Mouse (Mus musculus) activated CD4-positive, CD25-positive, alpha-beta regulatory T cell, adult 4 months (primary cell): ENCODE results near the gene Hnrnpul2. TPM values are rescaled to one million over a fixed set of nuclear protein-coding genes. Genes with fewer than 3 reads are reported as not detected.

Source experiments
- ATAC-seq: one replicate; pipeline ENCODE4 v1.8.0; 2017
- polyA plus RNA-seq, 2 experiments: library from polyadenylated mRNA; unstranded; fragments of 100-300 nt; shearing (Covaris generic); gene quantifications; one replicate each; pipeline ENCODE4 v1.2.1; 2017

The Hnrnpul2 gene
- polyA plus RNA-seq: 1 to 10 TPM; 6.0 to 6.1 TPM

GRCm38 (mm10) chr19:8819596-8820423 is at the start of gene Hnrnpul2:
Gene Hnrnpul2, plus strand, starts transcription at chr19:8820010.
- ATAC-seq: peak; percentile 81

DNA sequence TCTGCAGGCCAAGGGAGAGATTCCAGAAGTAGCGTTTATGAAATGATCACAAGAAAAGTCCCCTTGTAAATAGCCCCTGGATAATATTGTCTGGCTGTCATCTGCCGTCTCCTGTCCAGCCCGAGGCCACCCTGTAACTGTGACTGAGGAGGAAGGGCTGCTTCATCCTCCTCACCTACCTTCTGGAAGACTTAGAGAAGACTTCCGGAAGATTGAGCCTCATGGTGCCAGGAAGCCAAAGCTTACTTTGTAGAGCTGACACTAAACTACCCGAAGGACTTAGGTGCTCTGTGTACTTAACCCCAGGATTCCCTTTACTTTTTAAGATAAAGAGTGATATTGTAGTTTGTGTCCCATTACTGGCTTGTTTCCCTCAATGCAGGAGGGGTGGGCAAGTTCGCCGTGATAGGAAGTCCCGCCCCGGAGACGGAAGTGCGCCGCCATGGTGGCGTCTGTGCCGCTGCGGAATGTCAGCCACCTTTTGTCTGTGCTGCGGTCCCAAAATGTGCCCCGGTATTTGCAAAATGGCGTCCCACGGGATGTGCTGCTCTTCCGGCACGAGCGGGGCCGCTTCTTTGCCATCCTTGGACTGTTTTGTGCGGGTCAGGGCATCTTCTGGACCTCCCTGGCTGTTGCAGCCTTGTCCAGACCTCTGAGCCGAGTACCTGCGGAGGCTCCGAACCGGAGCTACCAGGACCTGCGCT is 49.1 kb upstream of the Hnrnpul2 start, which contains the start of gene Tmem223:
Gene Tmem223 (plus strand): TSS at position 430 of the 704 bp plus-strand sequence.
- ATAC-seq: peak; percentile 72

DNA sequence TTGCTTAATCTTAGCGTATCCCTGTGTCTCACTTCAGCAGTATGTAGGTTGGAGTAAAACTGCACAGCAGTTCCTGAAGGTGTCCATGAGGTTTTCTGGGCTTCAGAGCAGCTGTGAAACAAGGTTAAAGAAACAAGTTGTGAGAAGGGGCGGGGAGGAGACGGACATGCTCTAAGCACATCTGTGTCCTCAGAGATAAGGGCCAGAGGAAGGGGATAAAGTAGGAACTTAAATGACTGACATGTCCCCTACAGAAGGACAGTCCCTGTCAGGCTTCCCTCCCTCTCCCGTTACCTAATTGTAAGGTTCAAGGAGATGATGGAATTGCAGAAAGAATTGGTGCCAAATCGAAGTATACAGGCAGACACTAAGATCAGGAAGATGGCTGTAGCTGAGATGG is 46.8 kb upstream of the Hnrnpul2 start:
- ATAC-seq: no peak

- ATAC-seq: no peak
These were observed 46.4 kb upstream of the Hnrnpul2 start for GRCm38 (mm10) chr19:8773409-8773808.

GRCm38 (mm10) chr19:8774086-8774835 is 45.5 kb upstream of the Hnrnpul2 start, which contains the start of gene Tmem179b:
Gene Tmem179b, minus strand, starts transcription at chr19:8774467.
- ATAC-seq: peak; percentile 79

DNA sequence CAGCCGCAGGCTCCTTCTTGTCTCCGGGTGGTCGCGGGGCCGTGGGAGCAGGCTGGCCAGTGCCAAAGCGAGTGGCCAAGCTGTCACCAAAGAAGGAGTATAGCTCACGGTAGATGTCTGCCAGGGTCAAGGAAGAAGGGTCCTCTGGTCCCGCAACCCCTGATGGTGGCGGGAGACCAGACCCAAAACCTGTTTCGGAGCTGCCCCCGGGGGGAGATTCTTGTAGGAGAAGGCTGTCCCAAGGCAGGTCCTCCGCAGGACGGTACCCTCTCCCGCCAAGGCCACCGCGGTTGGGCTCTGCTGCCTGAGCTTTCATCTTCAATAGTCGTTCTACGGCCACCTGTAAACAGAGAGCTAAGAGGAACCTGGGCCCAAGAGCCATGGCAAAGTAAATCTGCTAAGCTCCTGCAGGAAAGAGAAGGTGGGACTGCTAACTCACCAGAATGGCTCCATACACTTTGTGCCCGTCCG is 44.8 kb upstream of the Hnrnpul2 start:
- no peak for ATAC-seq

- peak; percentile 100 for ATAC-seq
These were observed 33.6 kb upstream of the Hnrnpul2 start, which contains the start of gene Taf6l for GRCm38 (mm10) chr19:8786008-8786781. Gene Taf6l, minus strand, starts transcription at chr19:8786417.

DNA sequence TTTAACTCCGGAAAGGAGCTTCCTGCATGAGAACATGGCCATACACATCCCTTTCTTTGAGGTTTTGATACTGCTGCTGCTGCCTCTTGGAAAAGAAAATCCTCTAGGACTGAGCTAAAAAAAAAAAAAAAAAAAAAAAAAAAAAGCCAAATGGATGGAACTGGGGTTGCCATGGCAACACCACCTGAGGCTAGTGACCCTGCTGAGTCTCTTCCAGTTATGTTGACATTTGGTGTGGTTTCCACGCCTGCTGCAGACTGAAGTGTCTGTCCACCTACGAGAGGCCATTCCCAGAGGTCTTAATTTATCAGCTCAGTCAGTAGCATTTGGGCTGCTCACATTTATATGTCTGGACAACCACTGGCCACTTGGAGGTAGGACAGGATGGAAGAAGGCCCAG is 31.3 kb upstream of the Hnrnpul2 start:
- no peak for ATAC-seq

- ATAC-seq: no peak
These were observed 30.6 kb upstream of the Hnrnpul2 start for GRCm38 (mm10) chr19:8789171-8789570.

- no peak for ATAC-seq
These were observed 29.6 kb upstream of the Hnrnpul2 start for GRCm38 (mm10) chr19:8790171-8790570.

- peak; percentile 59 for ATAC-seq
These were observed 21.4 kb upstream of the Hnrnpul2 start, which contains the start of gene Polr2g for GRCm38 (mm10) chr19:8798264-8798946. Gene Polr2g, minus strand, starts transcription at chr19:8798577.

DNA sequence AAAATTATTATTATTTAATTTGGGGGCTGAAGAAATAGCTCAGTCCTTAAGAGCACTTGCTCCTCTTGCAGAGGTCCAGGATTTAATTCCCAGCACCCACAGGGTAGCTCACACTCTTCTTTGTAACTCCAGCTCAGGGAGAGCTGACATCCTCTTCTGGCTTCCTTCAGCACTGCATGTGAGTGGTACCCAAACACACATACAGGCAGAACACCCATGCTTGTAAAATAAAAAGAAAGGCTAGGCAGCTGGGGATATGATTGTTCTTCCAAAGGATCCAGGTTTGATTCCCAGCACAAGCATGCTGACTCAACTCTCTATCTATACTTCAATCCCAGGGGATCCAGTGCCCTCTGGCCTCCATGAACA is 20.9 kb upstream of the Hnrnpul2 start:
- ATAC-seq: no peak

- ATAC-seq: peak; percentile 92
These were observed 17.5 kb upstream of the Hnrnpul2 start, which contains the start of gene Zbtb3 for GRCm38 (mm10) chr19:8802130-8802821. Gene Zbtb3, plus strand, starts transcription at chr19:8802555.

- no peak for ATAC-seq
These were observed 16.5 kb upstream of the Hnrnpul2 start for GRCm38 (mm10) chr19:8803204-8803780.

DNA sequence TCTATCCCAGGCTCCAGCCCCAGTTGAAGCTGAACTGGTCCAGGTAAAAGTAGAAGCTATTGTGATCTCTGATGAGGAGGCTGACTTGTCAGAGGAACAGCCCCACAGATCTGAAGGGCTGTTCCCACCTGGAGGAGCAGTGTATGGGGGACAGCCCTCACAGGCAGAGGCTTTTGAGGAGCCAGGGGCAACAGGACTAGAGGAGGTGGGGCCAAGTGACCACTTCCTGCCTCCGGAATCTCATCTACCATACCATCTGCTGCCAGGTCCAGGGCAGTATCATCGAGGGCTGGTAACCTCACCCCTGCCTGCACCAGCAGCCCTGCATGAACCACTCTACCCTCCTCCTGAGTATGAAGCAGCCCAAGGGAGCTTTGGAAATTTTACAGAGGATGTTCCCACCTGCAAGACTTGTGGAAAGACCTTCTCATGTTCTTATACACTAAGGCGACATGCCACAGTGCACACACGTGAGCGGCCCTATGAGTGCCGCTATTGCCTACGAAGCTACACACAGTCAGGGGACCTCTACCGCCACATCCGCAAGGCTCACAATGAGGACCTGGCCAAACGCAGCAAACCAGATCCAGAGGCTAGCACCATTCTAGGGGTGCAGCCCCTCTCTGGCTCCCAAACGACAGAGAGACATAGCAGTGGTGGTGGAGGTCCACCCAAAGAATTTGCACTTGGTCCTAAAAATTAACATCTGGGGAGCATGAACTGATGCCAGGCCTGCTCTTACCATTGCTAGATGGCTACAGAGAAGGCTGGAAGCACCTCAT is 15.7 kb upstream of the Hnrnpul2 start:
- ATAC-seq: no peak

- no peak for ATAC-seq
These were observed 13.0 kb upstream of the Hnrnpul2 start for GRCm38 (mm10) chr19:8806810-8807209.

DNA sequence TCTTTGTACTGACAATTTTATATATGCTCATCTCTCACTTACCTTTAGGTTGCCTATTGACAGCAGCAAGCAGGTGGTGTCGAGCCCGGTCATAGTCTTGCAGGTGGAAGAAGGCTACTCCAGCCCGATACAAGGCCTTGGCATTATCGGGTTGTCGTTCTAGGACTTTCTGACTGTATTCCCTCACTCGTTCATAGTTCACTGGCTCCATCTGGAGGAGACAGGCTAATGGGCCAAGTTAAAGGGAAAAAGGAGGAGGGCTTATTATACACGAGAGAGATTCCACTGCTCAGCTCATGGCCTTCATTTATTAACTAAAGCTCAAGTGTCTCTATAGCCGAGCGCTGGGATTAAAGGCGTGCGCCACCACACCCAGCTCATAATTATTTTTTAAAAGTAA is 4.0 kb upstream of the Hnrnpul2 start:
- no peak for ATAC-seq

GRCm38 (mm10) chr19:8817001-8817400 is 2.8 kb upstream of the Hnrnpul2 start:
- no peak for ATAC-seq

- no peak for ATAC-seq
These were observed 1.5 kb upstream of the Hnrnpul2 start for GRCm38 (mm10) chr19:8818301-8818798.
